Mouse (Mus musculus) E14TG2a.4 (cell line): ENCODE results near the gene Lrrc3c.

Experiments used
- H3K27me3 ChIP-seq: 2 replicates; pipeline ENCODE4 v1.6.1; 2014; ENCODE audit warnings: low read length, control low read depth; ENCODE audit not compliant: insufficient read depth
- H3K36me3 ChIP-seq: 2 replicates; pipeline ENCODE4 v1.6.1; 2014; ENCODE audit warnings: low read length, control low read depth; ENCODE audit not compliant: insufficient read depth
- H3K4me1 ChIP-seq: replicated peaks from 2 replicates; pipeline ENCODE4 v1.6.1; 2014; ENCODE audit warnings: low read depth, low read length, control low read depth
- H3K4me3 ChIP-seq: replicated peaks from 2 replicates; pipeline ENCODE4 v1.5.1; 2014; ENCODE audit warnings: mild to moderate bottlenecking, low read length
- H3K9me3 ChIP-seq: 2 replicates; pipeline ENCODE4 v1.6.1; 2014; ENCODE audit warnings: low read length, control low read depth
- CTCF ChIP-seq: conservative IDR thresholded peaks from 2 replicates; pipeline ENCODE4 v1.5.1; 2014; ENCODE audit warnings: low read length
- NANOG ChIP-seq: IDR thresholded peaks from 2 replicates; pipeline ENCODE4 v1.6.1; 2014; ENCODE audit warnings: borderline replicate concordance, low read length, mixed read lengths
- POU5F1 ChIP-seq: IDR thresholded peaks from 2 replicates; pipeline ENCODE4 v1.6.1; 2014; ENCODE audit warnings: low read length, borderline replicate concordance

The Lrrc3c gene

GRCm38 (mm10) chr11:98589306-98589705 is 8.8 kb upstream of the Lrrc3c start:
- TF ChIP-seq POU5F1 (no peak), NANOG (no peak), CTCF (no peak)
- Histone ChIP-seq H3K4me3 (no peak overlapping the region), H3K36me3 (peaks cover 10% of the 10 kb centered on the region), H3K9me3 (no peaks in the 10 kb centered on the region), H3K4me1 (peaks cover 63% of the 10 kb centered on the region), H3K27me3 (peaks cover 13% of the 10 kb centered on the region)

- Histone ChIP-seq H3K9me3 (no peaks in the 10 kb centered on the region), H3K4me1 (peaks cover 52% of the 10 kb centered on the region), H3K4me3 (no peak overlapping the region), H3K27me3 (peaks cover 13% of the 10 kb centered on the region), H3K36me3 (no peaks in the 10 kb centered on the region)
- TF ChIP-seq NANOG (no peak), CTCF (no peak), POU5F1 (no peak)
These were observed 7.3 kb upstream of the Lrrc3c start for GRCm38 (mm10) chr11:98590548-98591445.

DNA sequence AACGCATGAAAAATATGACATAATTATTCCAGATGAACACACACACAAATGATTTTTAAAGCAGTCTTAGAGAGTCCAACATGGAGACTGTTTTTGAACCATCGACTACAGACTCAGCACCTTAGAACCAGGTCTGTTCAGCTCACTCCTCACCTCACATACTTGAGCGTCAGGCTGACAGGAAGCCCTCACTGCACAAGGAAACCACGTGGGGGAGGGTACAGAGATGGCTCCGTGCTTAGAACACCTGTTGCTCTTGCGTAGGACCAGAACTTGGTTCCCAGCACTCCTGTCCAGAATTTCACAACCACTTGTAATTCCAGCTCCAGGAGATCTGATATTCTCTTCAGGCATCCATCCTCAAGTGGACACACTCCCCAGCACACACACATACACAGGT is 3.1 kb upstream of the Lrrc3c start:
- Histone ChIP-seq H3K36me3 (no peaks in the 10 kb centered on the region), H3K9me3 (no peaks in the 10 kb centered on the region), H3K4me1 (peaks cover 34% of the 10 kb centered on the region), H3K27me3 (peaks cover 37% of the 10 kb centered on the region), H3K4me3 (no peak overlapping the region)
- TF ChIP-seq NANOG: no peak
- no peak for TF ChIP-seq CTCF
- no peak for TF ChIP-seq POU5F1

DNA sequence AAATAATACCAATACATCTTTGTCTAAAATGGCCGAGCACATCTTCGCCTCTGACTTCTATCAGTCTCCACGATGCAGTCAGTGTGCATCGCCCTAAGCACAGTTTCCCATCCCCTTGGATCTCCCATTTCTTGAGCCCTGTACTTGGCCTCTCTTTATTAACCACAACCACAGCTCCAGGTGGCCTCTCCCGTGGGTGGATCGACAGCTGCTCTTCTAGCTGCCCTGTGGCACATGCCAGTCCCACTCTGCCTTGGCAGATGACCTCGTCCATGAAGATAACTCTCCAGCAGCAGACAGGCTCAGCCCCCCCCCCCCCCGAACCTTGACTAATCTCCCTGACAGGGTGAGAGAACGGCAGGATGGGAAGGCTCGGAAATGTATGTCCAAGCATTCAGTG is 2.6 kb upstream of the Lrrc3c start:
- H3K36me3 ChIP-seq: no peaks in the 10 kb centered on the region
- H3K9me3 ChIP-seq: no peaks in the 10 kb centered on the region
- peaks cover 41% of the 10 kb centered on the region for H3K27me3 ChIP-seq
- no peak overlapping the region for H3K4me3 ChIP-seq
- TF ChIP-seq POU5F1: no peak
- no peak for TF ChIP-seq CTCF
- TF ChIP-seq NANOG: no peak
- H3K4me1 ChIP-seq: peaks cover 34% of the 10 kb centered on the region

DNA sequence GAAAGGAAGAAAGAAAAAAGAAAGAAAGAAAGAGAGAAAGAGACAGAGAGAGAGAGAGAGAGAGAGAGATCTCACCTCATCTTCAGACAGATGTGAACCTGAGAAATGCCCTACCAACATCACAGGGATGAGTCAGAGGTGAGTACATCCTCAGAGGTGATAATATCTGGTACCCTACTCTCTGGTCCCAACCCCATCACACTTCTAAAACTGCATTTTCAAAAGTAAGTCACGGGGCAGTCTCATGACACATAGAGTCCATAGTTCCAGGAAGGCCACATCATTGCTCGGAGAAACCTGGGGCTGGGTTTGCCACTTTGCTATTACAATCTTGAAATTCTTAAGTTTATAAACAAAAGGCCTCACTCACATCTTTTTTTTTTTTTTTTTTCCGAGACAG is 2.1 kb upstream of the Lrrc3c start:
- peaks cover 34% of the 10 kb centered on the region for H3K4me1 ChIP-seq
- no peak overlapping the region for H3K4me3 ChIP-seq
- peaks cover 45% of the 10 kb centered on the region for H3K27me3 ChIP-seq
- H3K36me3 ChIP-seq: no peaks in the 10 kb centered on the region
- no peaks in the 10 kb centered on the region for H3K9me3 ChIP-seq
- TF ChIP-seq NANOG (no peak), CTCF (no peak), POU5F1 (no peak)

- no peaks in the 10 kb centered on the region for H3K36me3 ChIP-seq
- H3K9me3 ChIP-seq: no peaks in the 10 kb centered on the region
- peaks cover 36% of the 10 kb centered on the region for H3K4me1 ChIP-seq
- TF ChIP-seq CTCF: peak; percentile 83
- no peak for TF ChIP-seq NANOG
- H3K27me3 ChIP-seq: peaks cover 43% of the 10 kb centered on the region
- H3K4me3 ChIP-seq: 0 out of 2 replicates have a peak overlapping the region, but pooled peaks have one; percentile 32
These were observed 728 bp upstream of the Lrrc3c start for GRCm38 (mm10) chr11:98597363-98597762.

- Histone ChIP-seq H3K9me3 (no peaks in the 10 kb centered on the region), H3K27me3 (peaks cover 39% of the 10 kb centered on the region), H3K36me3 (no peaks in the 10 kb centered on the region), H3K4me3 (peak overlapping the region; percentile 69), H3K4me1 (peaks cover 36% of the 10 kb centered on the region)
- TF ChIP-seq CTCF (no peak), NANOG (no peak), POU5F1 (no peak)
These were observed 780 bp downstream of the Lrrc3c start for GRCm38 (mm10) chr11:98598851-98599290.

DNA sequence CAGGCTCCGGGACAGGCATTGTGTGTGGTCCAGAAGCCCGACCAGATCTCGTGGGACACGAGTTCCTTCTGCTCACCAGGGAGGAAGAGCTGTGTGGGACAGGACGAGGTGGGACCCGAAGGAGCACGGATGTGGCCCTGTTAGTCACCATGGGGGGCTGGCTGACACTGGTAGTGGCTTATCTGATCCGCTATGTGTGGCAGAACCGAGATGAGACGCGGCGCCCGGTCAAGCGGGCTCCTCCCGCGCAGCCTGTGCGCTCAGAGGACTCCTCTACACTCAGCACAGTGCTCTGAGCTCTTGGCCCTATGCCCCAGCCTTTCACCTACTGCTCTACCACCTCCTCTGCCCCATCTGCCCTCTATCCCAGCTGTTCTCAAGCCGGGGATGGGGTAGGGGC is 1.2 kb downstream of the Lrrc3c start:
- Histone ChIP-seq H3K9me3 (no peaks in the 10 kb centered on the region), H3K4me3 (peak overlapping the region; percentile 69), H3K27me3 (peaks cover 39% of the 10 kb centered on the region), H3K36me3 (no peaks in the 10 kb centered on the region), H3K4me1 (peaks cover 33% of the 10 kb centered on the region)
- TF ChIP-seq NANOG (no peak), POU5F1 (no peak), CTCF (no peak)
